Mouse (Mus musculus): ENCODE data around the gene Nsfl1c.
"Not testable (repeated sequence)": the region's sequence is repeated elsewhere in the genome, so short reads cannot be mapped to it uniquely, and the experiment has no call there.

Gene Nsfl1c

GRCm38 (mm10) chr2:151494035-151494803 lies at the start of gene Nsfl1c:
Nsfl1c (plus strand) TSS chr2:151494182.
- DNase-seq (ENCODE audit: low read depth, low spot score) = peak; percentile 98

DNA sequence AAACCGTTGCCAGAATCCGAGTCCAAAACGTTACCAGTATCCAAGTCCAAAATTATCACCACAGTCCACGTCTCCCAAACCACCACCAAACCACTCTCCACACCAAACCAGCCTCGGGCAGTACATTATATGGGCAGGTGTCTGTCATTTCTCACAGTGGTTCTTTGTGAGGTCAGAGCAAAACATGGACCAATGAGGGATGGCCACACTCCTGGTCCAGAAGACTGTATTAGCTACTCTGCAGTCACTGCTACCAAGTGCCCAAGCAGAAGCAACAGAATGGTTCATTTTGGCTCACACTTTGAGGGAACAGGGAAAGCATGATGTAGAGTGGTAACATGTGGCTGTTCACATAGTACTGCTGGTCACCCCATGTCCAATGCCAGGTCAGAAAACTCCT lies 17.9 kb upstream of the Nsfl1c start, which contains the start of gene 4921509C19Rik:
Gene 4921509C19Rik (minus strand): TSS at position 101 of the 400 bp plus-strand sequence.
- not testable (repeated sequence) for DNase-seq (ENCODE audit: low read depth, low spot score)

DNA sequence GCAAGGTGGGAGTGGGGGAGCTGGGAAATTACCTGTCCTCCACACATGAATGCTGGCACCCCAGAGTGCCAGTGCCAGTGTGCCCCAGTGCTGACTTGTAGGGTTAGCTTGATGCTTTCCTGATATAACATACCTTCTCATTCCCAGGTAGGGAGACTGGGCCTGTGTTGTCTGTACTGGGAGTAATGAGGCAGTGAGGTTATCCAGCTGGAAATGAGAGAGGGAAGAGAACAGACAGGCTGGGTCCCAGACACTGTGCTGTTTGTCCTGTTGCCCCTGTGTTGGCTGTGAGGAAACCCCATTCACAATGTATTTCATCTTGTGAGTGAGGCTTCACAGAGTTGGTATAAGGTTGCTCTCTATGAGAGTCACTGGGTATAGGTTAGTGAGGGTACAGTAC lies 7.5 kb upstream of the Nsfl1c start:
- DNase-seq (ENCODE audit: low read depth, low spot score) = no peak

- DNase-seq (ENCODE audit: low read depth, low spot score) = no peak
Observed at GRCm38 (mm10) chr2:151498358-151498757, 4.4 kb downstream of the Nsfl1c start.

DNA sequence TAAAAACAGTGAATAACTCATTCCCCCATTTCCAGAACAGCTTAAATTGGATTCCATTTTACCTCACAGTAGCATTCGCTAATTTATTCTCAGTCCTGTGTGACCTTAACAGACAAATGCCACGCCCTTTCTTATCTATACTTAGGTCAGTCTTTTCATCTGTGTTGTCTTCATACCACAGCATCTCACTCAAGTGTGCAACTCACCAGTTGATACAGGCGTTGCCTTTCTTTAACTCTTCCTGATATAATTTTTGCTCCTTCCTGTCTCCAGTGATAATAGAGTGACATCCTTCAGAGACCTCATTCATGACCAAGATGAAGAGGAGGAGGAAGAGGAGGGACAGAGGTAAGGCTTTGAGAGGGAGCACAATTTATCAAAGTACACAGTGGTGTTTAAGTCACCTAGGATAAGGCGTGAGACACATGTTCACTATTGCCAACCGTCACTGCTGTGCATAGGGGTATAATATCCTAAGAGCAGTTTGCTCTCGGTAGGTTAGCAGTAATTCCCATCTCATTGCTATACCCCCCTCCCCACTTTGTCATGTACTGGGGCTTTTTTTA lies 6.5 kb downstream of the Nsfl1c start:
- no peak for DNase-seq (ENCODE audit: low read depth, low spot score)

- no peak for DNase-seq (ENCODE audit: low read depth, low spot score)
Observed at GRCm38 (mm10) chr2:151504226-151504625, 10.2 kb downstream of the Nsfl1c start.

DNA sequence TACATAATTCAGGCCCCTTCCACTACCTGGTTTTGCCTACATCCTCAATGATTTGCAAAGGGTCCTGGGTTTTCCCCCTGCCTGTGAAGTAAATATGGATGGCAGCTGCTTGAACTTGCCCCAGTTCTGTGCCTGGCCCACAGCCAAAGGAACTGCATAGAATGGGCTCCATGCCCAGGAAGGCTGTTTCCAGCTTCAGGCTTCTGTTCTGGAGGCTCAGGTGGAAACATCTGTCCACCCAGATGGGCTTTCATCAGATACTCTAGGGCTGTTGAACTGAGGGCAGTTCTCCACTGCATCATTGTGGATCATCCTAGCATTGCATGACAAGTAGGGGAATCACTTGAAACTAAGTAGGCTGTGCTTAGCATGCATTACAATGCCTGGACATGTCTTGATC lies 18.2 kb downstream of the Nsfl1c start:
- DNase-seq (ENCODE audit: low read depth, low spot score) = no peak

DNA sequence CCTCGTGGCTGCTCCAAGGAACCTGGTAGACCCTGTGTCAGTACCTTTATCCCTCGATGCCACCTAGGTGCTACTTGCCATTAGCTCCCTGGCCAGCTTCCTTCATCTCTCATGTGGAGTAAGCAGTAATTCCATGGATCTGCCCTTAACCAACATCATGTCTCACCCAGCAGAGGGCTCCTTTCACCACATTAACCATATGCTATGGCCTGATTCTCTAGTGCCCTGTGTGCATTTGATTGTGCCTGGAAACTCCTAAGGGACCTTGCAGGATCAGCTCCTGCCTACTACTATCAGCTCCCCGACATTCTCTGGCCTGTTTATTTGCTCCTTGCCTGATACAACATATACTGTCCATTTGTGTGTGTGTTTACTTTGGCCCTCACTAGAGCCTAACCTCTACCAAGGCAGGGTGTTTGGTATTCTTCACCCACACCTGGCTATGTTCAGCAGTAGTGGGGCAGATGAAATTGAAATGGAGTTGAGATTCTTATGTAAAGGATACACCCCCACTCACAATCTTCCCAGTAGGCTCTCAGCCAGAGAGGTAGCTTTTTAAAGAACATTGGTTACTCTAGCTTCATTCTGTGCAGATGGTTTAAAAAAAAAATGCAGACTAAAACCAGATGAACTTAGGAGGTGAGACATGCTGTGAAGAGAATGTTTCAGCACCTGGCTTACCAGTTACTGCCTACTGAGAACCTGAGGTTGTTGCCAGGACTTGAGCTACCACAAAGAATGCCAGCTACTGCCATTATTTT lies 19.7 kb downstream of the Nsfl1c start:
- no peak for DNase-seq (ENCODE audit: low read depth, low spot score)

GRCm38 (mm10) chr2:151519000-151519399 lies 25.0 kb downstream of the Nsfl1c start:
- DNase-seq (ENCODE audit: low read depth, low spot score) = no peak

GRCm38 (mm10) chr2:151524324-151525041 lies 30.5 kb downstream of the Nsfl1c start:
- DNase-seq (ENCODE audit: low read depth, low spot score) = no peak

- DNase-seq (ENCODE audit: low read depth, low spot score) = no peak
Observed at GRCm38 (mm10) chr2:151525520-151525919, 31.5 kb downstream of the Nsfl1c start.

DNA sequence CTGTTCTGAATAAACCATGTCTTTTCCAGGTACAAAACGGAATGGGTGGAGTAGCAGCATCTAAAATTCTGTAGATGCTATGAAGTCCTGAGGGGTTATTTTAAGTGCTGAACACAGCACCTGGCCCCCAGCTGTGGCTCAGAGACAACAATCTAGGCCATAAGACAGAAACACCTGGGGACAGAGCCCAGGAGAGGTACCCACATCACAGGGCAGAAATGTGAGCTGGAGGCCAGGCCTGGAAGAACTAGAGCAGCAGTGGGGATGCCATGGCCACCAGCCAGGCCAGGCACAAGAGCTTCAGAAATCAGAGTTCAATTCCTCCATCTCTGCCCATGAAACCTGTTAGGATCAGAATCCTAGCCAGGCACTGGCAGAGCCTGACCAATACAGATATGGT lies 34.1 kb downstream of the Nsfl1c start:
- DNase-seq (ENCODE audit: low read depth, low spot score) = no peak

DNA sequence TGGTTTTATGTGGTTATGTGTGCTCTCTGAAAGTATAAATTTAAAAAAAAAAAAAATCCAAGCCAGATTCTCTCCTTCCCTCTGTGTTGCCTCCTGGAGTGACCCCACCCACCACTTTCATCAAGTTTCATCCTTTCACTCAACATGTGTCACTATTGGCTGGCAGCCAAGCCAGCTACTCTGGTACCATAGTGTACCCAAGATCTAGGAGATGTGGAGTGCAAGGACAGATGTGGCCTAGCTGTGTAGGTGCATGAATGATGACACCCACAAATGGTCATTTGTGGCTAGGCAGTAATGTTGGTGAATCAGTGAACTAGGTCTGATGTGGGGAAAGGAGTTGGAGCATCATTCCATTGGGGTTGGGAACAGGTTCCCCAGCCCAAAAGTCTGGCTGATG lies 35.2 kb downstream of the Nsfl1c start:
- no peak for DNase-seq (ENCODE audit: low read depth, low spot score)

DNA sequence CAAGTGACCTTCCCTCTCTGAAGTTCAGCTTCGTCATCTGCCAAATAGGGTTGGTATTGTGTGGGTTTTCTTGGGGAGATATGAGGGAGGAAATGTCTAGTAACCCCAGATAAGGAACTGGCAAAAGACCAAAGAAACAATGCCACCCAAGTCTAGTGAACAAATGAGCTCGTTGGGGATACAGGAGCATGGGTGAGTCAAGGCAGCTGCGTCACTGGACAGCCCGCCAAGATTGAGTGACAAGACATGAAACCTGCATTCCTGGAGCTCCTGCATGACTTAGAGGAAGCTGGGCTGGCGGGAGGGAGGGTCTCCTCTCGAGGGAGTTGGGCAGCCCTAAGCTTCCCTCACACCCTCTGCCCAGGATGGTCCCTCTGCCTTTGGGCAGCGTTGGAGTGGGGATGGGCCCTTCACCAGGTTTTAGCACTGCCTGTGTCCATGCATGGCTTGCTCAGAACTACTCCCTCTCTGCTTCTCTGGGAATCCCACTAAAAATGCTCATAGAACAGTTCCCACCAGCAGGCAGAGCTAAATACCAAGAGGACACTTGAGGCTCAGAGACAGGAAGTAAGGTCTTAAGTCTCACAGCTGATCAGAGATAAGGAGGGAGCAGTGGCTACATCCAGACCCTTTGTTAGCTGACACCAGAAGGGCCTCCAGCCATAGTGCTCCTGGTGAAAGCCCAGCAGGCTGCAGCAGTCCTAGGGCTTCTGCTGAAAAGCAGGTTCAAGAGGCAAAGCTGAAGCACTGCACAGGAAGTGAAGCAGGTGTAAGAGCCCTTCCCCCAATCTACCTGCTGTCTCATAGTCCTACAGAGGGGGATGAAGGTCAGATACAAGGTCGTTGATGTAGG lies 36.6 kb downstream of the Nsfl1c start:
- no peak for DNase-seq (ENCODE audit: low read depth, low spot score)

DNA sequence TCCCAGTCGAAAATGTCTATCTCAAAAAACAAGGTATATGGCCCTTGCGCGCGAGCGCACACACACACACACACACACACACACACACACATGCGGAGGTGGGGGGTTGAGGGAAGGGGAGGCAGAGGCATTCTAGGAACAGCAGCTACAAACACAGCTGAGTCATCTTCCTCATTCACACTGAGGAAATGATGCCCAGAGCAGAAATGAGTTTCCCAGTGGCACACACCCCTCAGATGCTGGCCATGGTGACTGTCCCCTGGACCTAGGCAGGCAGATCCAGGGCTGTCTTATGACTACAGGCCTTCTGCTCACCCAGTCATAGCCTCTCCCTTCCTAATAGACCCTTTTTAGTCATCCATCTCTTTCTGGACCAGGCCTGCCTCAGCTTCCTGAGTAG lies 39.6 kb downstream of the Nsfl1c start:
- no peak for DNase-seq (ENCODE audit: low read depth, low spot score)

- DNase-seq (ENCODE audit: low read depth, low spot score) = no peak
Observed at GRCm38 (mm10) chr2:151535961-151536617, 42.1 kb downstream of the Nsfl1c start.

DNA sequence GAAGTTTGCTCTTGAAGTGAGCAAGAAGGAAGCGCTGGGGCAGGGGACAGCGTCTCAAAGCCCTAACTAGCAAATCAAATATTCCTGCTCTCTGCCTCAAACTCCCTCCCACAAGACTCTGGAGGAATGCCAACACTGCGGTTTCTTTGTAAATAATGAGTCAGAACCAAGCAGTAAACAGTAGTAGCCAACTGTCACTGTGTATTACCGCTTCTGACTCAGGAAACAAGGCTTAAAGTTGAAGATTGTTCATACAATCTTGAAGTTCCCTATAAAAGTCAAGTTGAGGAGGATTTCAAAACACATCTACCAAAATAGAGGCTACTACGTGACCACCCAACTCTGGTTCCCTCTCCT lies 42.6 kb downstream of the Nsfl1c start:
- no peak for DNase-seq (ENCODE audit: low read depth, low spot score)

DNA sequence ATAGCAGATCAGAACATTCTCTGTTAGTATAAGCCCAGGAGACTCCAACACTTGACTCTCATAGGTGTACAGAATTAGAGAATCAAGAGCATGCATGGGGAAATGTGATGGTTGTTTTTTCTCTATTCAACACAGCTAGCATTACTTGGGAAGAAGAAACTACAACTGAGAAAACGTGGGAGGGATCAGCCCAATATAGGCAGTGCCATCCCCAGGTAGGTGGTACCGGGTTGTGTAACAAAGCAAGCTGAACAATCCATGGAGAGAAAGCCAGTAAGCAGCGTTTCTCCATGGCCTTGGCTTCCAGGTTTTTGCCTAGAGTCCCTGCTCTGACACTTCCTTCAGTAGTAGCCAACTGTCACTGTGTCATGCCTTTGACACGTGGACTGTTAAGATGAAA lies 44.7 kb downstream of the Nsfl1c start:
- no peak for DNase-seq (ENCODE audit: low read depth, low spot score)

DNA sequence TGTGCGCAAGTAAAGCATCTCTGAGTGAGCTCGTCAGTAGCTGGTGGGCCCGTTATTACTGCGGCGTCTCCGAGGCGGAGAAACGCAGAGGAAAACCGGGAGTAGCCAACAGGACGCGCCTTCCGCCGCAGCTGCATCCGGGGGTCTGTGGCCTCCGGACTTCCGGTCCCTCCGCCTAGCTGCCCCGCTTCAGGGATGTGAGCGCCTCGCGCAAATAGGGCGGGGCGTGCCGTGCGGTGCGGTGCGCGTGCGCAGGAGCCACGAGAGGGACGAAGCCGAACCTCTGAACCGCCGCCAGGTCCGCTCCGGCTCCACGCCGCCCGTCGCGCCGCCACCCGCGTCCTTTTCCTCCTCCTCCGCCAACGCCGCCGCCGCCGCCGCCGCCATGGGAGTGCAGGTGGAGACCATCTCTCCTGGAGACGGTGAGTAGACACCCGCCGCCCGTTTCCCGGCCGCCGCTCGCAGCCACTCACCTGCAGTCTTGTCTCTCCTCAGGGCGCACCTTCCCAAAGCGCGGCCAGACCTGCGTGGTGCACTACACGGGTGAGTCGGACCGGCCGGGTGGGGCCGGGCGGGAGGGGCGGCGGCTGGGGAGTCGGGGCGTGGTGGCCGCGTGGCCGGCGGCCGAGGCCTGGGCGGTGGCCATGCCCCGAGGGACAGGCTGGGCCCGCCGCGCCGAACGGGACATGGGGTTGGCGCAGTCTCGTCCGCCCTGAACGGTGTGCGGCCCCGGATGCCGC lies 48.5 kb downstream of the Nsfl1c start, which contains the start of gene Fkbp1a:
Gene Fkbp1a (plus strand): TSS at position 161 of the 740 bp plus-strand sequence.
- peak; percentile 94 for DNase-seq (ENCODE audit: low read depth, low spot score)

Data from forelimb bud, embryonic 11.5 days (tissue).